Mouse (Mus musculus) heart, embryonic 16.5 days (tissue): ENCODE measurements around the gene Rnase4. TPM values are rescaled to one million over a fixed set of nuclear protein-coding genes. Genes with fewer than 3 reads are reported as not detected.

Experiments
- ATAC-seq: fragments of 200-750 bp; cut with Nextera tagmentation; replicated peaks from 2 replicates; pipeline ENCODE4 v1.8.0; 2017; ENCODE audit warnings: moderate number of reproducible peaks; ENCODE audit not compliant: insufficient read depth, low FRiP score; ENCODE audit errors: extremely low read depth
- H3K27ac ChIP-seq: fragments of 300-500 bp; sonication (generic); 2 replicates; pipeline ENCODE4 v1.5.1; 2014; ENCODE audit warnings: mild to moderate bottlenecking, low read length, control low read depth, moderate library complexity
- H3K27me3 ChIP-seq: fragments of 300-500 bp; sonication (generic); 2 replicates; pipeline ENCODE4 v1.6.1; 2014; ENCODE audit warnings: low read length, mixed read lengths; ENCODE audit not compliant: control insufficient read depth, insufficient read depth
- H3K36me3 ChIP-seq: fragments of 300-500 bp; sonication (generic); 2 replicates; pipeline ENCODE4 v1.6.1; 2014; ENCODE audit not compliant: control insufficient read depth, insufficient read depth
- H3K4me1 ChIP-seq: fragments of 300-500 bp; sonication (generic); 2 replicates; pipeline ENCODE4 v1.6.1; 2014; ENCODE audit warnings: low read length, mixed read lengths; ENCODE audit not compliant: control insufficient read depth, insufficient read depth
- H3K4me2 ChIP-seq: fragments of 300-500 bp; sonication (generic); 2 replicates; pipeline ENCODE4 v1.6.1; 2014; ENCODE audit warnings: low read depth, mild to moderate bottlenecking, control low read depth, low read length
- H3K4me3 ChIP-seq: fragments of 300-500 bp; sonication (generic); 2 replicates; pipeline ENCODE4 v1.5.1; 2014; ENCODE audit warnings: mild to moderate bottlenecking, control low read depth, low read length
- H3K9ac ChIP-seq: fragments of 300-500 bp; sonication (generic); 2 replicates; pipeline ENCODE4 v1.6.1; 2014; ENCODE audit warnings: low read length, control low read depth
- H3K9me3 ChIP-seq: fragments of 300-500 bp; sonication (generic); replicated peaks from 2 replicates; pipeline ENCODE4 v1.6.1; 2016; ENCODE audit warnings: low read length; ENCODE audit not compliant: control insufficient read depth
- WGBS: fragments of 180-500 bp; shearing (Covaris S2); extraction: QIAGEN DNeasy Blood & Tissue Kit; methylation state at CpG from one replicate; pipeline ENCODE4 v1.1.7; 2014; 5-methylcytosine and 5-hydroxymethylcytosine counted together
- polyA plus RNA-seq: library from polyadenylated mRNA; unstranded; fragments of >200 nt; fragmentation: Nextera tagmentation; extraction: Ambion mirVana; gene quantifications from 2 replicates; pipeline ENCODE4 v1.2.1, GENCODE M21; 2015

The Rnase4 gene
- polyA plus RNA-seq, 1 experiment from 2014 or later, result 30.5 TPM

GRCm38 (mm10) chr14:51111966-51112365 lies 21.1 kb downstream of the Rnase4 start:
- H3K27ac ChIP-seq, result peak overlapping the region; percentile 58
- H3K36me3 ChIP-seq, result no peaks in the 10 kb centered on the region
- 0 out of 2 replicates have a peak, but pooled peaks cover 2% of the 10 kb centered on the region for H3K4me1 ChIP-seq
- H3K4me2 ChIP-seq, result no peak overlapping the region
- H3K9ac ChIP-seq, result no peak overlapping the region
- WGBS, result 20% methylated on average over 3 of the region's 3 CpGs
- no peaks in the 10 kb centered on the region for H3K27me3 ChIP-seq
- H3K4me3 ChIP-seq, result no peak overlapping the region
- ATAC-seq, result peak; percentile 86
- 0 out of 2 replicates have a peak, but pooled peaks cover 6% of the 10 kb centered on the region for H3K9me3 ChIP-seq

DNA sequence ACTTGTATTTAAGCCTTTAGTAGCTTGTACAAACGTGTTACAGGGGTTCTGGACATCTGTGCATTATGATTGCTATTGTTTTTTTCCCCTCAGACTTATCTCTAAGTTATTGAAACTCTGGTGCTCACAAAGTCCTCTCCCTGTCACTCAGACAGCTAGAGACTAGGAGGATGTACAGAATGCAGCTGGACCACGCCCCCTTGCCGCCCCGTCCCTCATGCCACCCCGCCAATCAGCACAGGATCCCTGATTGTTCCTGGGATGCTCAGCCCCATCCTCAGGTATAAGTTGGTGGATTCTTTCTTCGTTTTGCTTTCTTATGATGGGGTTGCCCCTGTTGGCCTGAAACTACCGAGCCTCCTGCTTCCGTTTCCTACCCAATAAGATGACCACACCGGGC lies 22.6 kb downstream of the Rnase4 start:
- peaks cover 6% of the 10 kb centered on the region; the same call in 1 of the 2 replicates for H3K9me3 ChIP-seq
- 45% methylated on average over 9 of the region's 9 CpGs for WGBS
- H3K4me2 ChIP-seq, result no peak overlapping the region
- H3K4me3 ChIP-seq, result no peak overlapping the region
- no peaks in the 10 kb centered on the region for H3K36me3 ChIP-seq
- no peak overlapping the region for H3K9ac ChIP-seq
- no peak for ATAC-seq
- H3K4me1 ChIP-seq, result 0 out of 2 replicates have a peak, but pooled peaks cover 2% of the 10 kb centered on the region
- H3K27ac ChIP-seq, result no peak overlapping the region
- no peaks in the 10 kb centered on the region for H3K27me3 ChIP-seq

DNA sequence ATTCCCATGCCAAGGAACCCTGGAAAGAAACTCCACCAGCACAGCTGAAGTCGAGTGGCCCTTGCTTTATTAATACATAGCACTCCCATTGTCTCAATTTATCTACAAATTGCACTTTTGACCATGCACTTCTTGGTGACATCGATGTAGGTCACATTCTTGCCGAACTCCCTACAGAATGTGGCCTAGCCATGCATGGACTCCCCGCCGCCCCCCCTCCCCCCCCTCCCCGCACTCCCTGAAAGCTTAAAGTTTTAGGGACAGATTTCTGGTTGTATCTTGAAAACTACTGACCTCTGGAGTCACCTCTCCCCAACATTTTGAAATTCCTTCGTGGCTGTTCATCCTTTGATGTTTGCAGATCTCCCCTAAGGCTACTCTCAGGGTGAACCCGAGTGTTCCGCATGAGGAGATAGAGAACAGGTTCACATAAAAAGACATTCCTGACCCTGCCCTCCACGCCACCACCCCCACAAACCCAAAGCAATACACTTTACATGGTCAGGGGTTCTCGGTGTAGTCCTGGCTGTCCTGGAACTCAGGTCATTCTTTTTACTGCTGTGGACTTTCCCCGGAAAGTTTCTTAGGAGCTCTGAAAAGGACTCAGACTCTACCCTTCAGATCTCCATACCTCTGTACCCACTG lies 23.2 kb downstream of the Rnase4 start, which contains the start of gene Eddm3b:
TSS of gene Eddm3b (plus strand) at position 511 of the 645 bp plus-strand sequence.
- Histone ChIP-seq H3K4me2 (no peak within 1 kb of the TSS), H3K9ac (no peak within 1 kb of the TSS), H3K9me3 (peaks cover 6% of the 10 kb centered on the region; the same call in 1 of the 2 replicates), H3K27me3 (no peaks in the 10 kb centered on the region), H3K27ac (no peak within 1 kb of the TSS), H3K4me3 (no peak within 1 kb of the TSS), H3K36me3 (no peaks in the 10 kb centered on the region), H3K4me1 (0 out of 2 replicates have a peak, but pooled peaks cover 2% of the 10 kb centered on the region)
- WGBS, result 47% methylated on average over 12 of the region's 12 CpGs
- ATAC-seq, result no peak

- WGBS, result 79% methylated on average over 6 of the region's 6 CpGs
- Histone ChIP-seq H3K4me2 (no peak overlapping the region), H3K9ac (no peak overlapping the region), H3K27ac (no peak overlapping the region), H3K36me3 (no peaks in the 10 kb centered on the region), H3K27me3 (no peaks in the 10 kb centered on the region), H3K4me1 (peaks cover 4% of the 10 kb centered on the region; the same call in 1 of the 2 replicates), H3K4me3 (no peak overlapping the region), H3K9me3 (0 out of 2 replicates have a peak, but pooled peaks cover 2% of the 10 kb centered on the region)
- ATAC-seq, result no peak
Measured at GRCm38 (mm10) chr14:51125684-51126083, 34.8 kb downstream of the Rnase4 start.

DNA sequence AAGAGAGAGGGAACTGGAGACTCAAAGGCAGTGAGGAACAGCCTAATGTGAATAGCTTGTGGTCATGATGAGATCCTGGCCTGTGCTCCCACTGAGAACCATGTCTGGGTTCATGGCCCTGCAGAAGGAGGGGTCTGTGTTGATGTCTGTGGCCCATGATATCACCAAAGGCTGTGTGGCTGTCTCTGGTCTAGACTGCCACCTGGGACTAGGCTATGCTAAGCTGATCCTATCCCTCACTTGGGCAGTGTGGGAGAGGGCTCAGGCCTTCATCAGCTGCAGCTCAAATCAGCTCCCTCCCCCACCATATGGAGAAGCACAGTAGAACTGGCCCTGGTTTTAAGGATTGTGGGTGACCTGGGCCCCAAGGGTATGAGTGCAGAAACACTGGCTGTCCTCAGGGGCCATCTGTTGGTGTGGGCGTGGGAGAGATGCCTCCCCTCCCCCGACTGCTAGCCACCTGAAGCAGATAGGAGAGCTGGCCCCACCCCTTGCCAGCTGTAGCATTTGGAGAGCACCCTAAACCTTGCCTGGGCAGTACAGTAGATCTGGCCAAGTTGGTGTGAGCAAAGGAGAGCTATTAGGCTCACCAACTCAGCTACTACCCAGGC lies 36.9 kb downstream of the Rnase4 start:
- Histone ChIP-seq H3K27ac (no peak overlapping the region), H3K27me3 (no peaks in the 10 kb centered on the region), H3K36me3 (no peaks in the 10 kb centered on the region), H3K9me3 (0 out of 2 replicates have a peak, but pooled peaks cover 2% of the 10 kb centered on the region), H3K4me3 (no peak overlapping the region), H3K9ac (no peak overlapping the region), H3K4me2 (no peak overlapping the region), H3K4me1 (peaks cover 4% of the 10 kb centered on the region; the same call in 1 of the 2 replicates)
- WGBS, result 55% methylated on average over 2 of the region's 2 CpGs
- ATAC-seq, result no peak

DNA sequence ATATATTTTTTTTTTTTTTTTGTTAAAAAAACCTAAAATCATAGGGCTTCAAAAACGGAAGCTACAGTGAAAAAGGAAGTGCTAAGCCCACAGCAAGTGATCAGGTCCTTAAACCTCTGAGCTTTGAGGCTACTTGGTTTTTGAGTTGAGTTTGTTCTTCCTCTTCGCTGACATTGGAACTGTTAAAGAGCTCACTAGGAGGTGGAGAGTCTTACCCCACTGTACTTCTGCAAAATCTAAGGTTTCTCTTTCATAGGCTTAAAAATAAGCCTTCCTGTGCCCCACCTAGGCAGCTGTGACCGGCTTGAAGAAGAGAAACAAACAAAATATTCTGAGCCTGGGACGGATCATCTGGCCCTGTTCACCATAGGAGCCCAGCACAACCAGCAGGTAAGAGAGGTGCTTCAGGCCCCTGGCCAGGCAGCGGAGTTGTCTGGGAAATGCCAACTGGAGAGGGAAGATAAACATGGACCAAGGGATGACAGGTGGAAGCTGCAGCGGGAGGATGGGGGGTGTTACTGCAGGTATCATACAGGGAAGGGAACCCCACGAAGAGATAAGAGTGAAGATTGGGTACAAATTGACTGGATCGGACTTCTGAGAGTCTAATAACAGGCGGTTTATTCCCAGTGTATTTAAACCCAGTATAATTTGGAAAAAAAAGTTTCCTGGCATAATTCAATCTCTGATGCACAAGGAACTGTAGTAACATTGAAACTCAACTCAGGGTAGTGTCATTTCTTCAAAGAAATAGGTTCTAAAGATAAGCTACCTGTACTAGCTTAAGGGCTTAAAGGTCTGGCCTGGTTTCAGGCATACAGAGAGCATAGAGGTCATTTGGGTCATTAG lies 38.1 kb downstream of the Rnase4 start:
- H3K27me3 ChIP-seq, result no peaks in the 10 kb centered on the region

DNA sequence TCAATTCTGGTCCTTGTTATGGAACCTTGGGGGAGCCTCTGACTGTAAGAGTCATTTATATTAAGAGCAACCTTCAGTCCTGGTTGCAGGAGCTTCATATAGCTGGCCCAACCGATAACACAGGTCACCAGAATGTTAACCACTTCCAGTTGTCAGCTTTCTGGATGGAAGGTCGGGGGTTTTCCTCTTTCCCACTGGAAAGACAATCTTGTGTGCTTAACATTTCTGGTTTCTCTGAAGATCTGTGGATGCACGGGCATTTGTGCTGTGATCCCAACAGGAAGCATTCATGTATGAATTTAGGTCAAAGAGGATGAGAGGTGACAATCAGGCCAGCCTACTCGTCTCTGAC lies 38.7 kb downstream of the Rnase4 start:
- WGBS, result 52% methylated on average over 4 of the region's 4 CpGs
- Histone ChIP-seq H3K4me1 (peaks cover 4% of the 10 kb centered on the region; the same call in 1 of the 2 replicates), H3K4me2 (no peak overlapping the region), H3K4me3 (no peak overlapping the region), H3K9ac (no peak overlapping the region), H3K27me3 (no peaks in the 10 kb centered on the region), H3K9me3 (0 out of 2 replicates have a peak, but pooled peaks cover 2% of the 10 kb centered on the region), H3K27ac (no peak overlapping the region), H3K36me3 (no peaks in the 10 kb centered on the region)
- no peak for ATAC-seq

More for the DNA sequence above, 38.1 kb downstream of the Rnase4 start:
- Histone ChIP-seq H3K9me3 (0 out of 2 replicates have a peak, but pooled peaks cover 2% of the 10 kb centered on the region), H3K4me3 (no peak overlapping the region), H3K4me2 (no peak overlapping the region), H3K36me3 (no peaks in the 10 kb centered on the region), H3K27ac (no peak overlapping the region), H3K9ac (no peak overlapping the region), H3K4me1 (peaks cover 4% of the 10 kb centered on the region; the same call in 1 of the 2 replicates)
- no peak for ATAC-seq
- 69% methylated on average over 9 of the region's 9 CpGs for WGBS

- Histone ChIP-seq H3K36me3 (no peaks in the 10 kb centered on the region), H3K27me3 (no peaks in the 10 kb centered on the region), H3K9ac (no peak overlapping the region), H3K27ac (no peak overlapping the region), H3K4me3 (no peak overlapping the region), H3K4me2 (no peak overlapping the region), H3K9me3 (0 out of 2 replicates have a peak, but pooled peaks cover 2% of the 10 kb centered on the region), H3K4me1 (peaks cover 4% of the 10 kb centered on the region; the same call in 1 of the 2 replicates)
- WGBS, result 61% methylated on average over 9 of the region's 9 CpGs
- no peak for ATAC-seq
Measured at GRCm38 (mm10) chr14:51130315-51130940, 39.6 kb downstream of the Rnase4 start.
